Mouse (Mus musculus) heart, adult 11 months (tissue): ENCODE data around the gene Chrm4.

ENCODE experiments used
- DNase-seq: peaks from one replicate; pipeline ENCODE4 v3.0.0; 2022

The Chrm4 gene

GRCm38 (mm10) chr2:91964610-91965204, 37.7 kb downstream of the Chrm4 start:
- DNase-seq = peak; percentile 94

DNA sequence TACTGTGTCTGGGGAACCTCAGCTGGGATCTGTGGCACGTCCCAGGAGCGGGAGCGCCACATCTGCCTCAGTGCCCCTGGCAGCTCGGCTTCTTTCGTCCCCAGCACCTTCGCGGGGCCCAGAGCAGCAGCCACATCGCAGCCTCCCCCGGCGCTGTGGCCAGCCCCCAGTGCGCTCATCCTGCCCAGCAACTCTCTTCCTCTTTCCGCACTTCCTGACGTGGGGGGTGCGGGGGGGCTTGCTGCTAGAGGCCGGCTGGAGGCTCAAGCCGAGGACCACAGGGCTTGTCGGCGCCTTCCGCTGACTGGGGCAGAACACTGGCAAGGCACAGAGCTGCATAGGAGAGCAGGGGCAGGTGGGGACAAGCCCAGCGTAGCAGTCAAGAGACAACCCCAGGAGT, 38.4 kb downstream of the Chrm4 start:
- peak; percentile 99 for DNase-seq

GRCm38 (mm10) chr2:91966367-91966766, 39.3 kb downstream of the Chrm4 start:
- DNase-seq = peak; percentile 92

DNA sequence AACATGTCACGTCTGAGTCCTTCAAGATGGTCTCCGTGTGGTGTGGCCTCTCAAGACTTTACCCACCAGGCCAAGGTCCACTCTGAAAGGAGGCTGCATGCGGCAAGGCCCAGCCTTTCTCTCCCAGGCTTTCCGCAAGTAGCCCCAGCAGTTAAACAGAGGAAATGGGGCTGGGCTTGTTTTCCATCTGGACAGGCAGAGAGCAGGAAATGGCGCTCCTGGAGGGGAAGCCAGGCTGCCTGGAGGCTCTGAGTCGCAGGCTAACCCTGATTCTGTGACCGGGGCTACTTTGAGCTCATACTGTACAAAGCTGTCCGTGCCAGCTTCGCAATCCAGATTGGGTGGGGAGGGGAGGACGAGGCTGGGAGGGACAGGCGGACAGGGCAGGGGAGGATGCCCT, 40.9 kb downstream of the Chrm4 start:
- DNase-seq = peak; percentile 98

DNA sequence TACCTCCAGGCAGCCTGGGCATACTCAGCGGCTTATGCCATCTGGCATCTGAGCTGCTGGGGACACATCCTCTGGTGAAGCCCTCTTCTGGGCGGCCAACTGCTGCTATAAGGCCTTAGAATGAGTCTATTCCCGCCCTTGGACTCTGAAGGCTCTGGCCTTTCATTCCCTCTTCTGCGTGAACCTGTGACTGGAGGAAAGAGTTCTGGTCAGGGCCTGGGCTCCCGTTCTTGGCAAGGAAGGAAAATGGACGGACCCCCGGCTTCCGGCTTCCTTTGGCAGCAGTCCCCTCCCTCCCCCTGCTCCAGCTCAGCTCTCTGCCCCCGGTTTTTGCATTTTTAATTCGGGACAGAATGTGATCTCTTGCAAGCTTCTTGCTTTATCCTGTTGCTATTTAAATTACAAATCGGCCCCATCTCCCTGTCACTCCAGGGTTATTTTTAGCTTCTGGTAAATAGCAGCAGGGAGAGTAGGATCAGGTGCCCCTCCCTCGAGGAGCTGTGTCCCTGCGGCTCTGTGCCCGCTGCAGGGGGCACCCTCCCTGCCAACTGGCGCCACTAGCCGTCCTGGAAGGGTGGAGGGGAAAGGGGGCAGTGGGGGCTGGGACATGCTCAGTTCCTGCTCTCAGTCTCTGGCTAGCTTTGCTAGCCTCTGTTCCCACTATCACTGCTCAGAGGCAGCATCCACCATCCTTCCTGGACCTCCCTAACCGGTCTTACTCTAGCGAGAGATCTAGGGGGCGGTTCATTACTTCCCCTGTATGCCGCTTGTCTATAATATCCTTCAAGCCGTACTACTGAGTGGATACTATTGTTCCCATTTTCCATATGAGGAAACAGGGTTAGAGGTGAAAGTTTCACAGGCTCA, 44.4 kb downstream of the Chrm4 start:
- DNase-seq = peak; percentile 98

GRCm38 (mm10) chr2:91972121-91972566, 45.1 kb downstream of the Chrm4 start:
- peak; percentile 94 for DNase-seq

- peak; percentile 84 for DNase-seq
Observed at GRCm38 (mm10) chr2:91973416-91974135, 46.5 kb downstream of the Chrm4 start.

DNA sequence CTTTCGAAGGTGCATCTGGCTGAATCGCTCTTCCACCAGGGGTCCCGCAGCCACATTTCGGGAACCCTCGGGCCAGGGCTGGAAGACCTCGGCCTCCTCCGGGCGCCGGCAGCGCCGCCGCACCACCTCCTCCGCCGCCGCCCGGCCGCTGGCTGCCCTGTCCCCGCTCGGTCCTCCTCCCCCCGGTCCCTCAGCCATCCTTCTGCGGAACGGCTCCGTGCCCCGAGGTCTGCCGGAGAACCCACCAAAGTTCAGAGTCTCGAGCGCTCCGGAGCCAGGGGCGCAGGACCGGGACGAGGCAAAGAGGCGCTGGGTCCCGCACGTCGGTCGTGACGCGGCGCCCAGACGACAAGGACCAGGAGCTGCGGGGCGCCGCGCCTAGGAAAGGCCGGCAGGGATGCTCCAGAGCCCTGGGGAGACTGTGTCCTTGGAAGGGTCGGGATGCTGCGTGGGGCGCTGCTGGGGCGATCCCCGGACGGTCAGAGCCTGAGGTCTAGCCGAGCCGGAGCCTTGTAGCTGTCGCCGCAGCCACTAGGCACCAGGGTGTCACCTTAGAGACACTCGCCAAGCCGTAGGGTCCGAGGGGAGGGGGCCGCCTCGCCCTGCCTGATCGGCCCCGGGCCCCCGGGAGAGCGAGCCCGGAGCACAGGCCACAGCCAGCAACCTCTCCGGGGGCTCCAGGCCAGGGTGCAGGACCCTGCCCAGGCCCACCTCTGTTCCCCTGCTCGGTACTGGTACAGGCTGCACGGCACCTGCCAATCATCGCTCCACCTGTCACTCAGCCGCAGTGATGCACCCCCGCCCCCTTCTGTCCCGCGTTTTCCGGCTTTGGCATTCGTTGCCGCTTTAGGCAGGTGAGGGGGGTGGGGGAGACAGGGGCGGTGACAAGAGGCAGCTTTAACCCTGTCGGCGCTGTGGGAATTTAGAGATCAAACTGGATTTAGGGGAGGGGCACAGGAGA, 48.8 kb downstream of the Chrm4 start, which contains the start of gene Dgkz:
Gene Dgkz (minus strand): TSS at position 284 of the 961 bp plus-strand sequence.
- DNase-seq = peak; percentile 91

DNA sequence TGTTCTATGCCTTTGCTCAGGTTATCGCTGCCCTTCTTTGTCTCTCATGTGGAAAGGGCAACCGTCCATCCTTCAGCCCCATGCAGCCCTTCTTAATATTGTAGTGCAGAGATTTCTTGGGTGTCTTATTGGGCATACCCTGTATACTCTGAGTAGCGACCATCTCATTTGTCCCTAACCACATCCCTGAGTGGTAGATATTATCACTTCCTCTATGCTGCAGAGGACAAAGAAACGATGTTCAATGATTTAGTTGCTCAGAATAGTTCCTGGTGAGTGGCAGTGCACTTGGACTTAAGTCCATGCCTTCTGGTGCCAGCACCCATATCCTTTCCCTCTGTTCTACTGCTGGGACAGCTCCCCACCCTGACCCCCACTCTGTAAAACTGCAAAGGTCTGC, 50.9 kb downstream of the Chrm4 start:
- no peak for DNase-seq
